Mouse (Mus musculus) heart, postnatal 0 days (tissue): ENCODE data around the gene Ltbp1.

Source experiments
- CTCF ChIP-seq: IDR thresholded peaks from 2 replicates; pipeline ENCODE4 v1.5.1; 2016; ENCODE audit warnings: antibody characterized with exemption, control low read depth, low read depth
- EP300 ChIP-seq: IDR thresholded peaks from 2 replicates; pipeline ENCODE4 v1.6.1; 2016; ENCODE audit warnings: antibody characterized with exemption, low read depth

GRCm38 (mm10) chr17:75069232-75069631, 63.9 kb downstream of the Ltbp1 start:
- no peak for TF ChIP-seq EP300
- no peak for TF ChIP-seq CTCF
